Comparison of ENCODE assay signal across 9 mouse cellular contexts in genomic region chr17:83322621-83323335, GRCm38 (mm10). TPM values are rescaled to one million over a fixed set of nuclear protein-coding genes. Genes with fewer than 3 reads are reported as not detected.
DNase-seq lines count a peak whose midpoint lies in the region; ATAC-seq and TF ChIP-seq lines count a peak whose summit lies in the region.
"Had no signal": no experiment of that assay in that cellular context is flagged by ENCODE, and none has a peak within 500 bp of the region (broad histone marks: within the 10 kb centered on the region; RNA-seq: fewer than 3 reads in every experiment).

No protein-coding gene starts in this region.

- peak overlapping the region; percentile 36 for H3K4me3 ChIP-seq in forebrain, embryonic 16.5 days (replicated peaks; ENCODE audit: low read length)
- peak overlapping the region; percentile 19 for H3K4me3 ChIP-seq in lung, embryonic 14.5 days (ENCODE audit: low read depth, low read length)

- no peak for TF ChIP-seq CTCF in lung, embryonic 14.5 days (IDR thresholded peaks at IDR 0.05; ENCODE audit: low read depth)

- H3K27ac ChIP-seq in forebrain, embryonic 16.5 days (ENCODE audit: low read length): peak overlapping the region; percentile 61
- peak overlapping the region; percentile 90 for H3K27ac ChIP-seq in lung, embryonic 14.5 days (ENCODE audit: low read depth)

- H3K4me2 ChIP-seq in forebrain, embryonic 16.5 days (ENCODE audit: low read length): peak overlapping the region; percentile 64
- peak overlapping the region; percentile 59 for H3K4me2 ChIP-seq in lung, embryonic 14.5 days

- DNase-seq in ES-CJ7 (ENCODE audit: low read depth, low spot score): peak; percentile 11
- peak; percentile 22 to 27 for DNase-seq in cerebellum, adult 18-20 months
- DNase-seq in heart, postnatal 36 days: peak; percentile 60 to 64
- peak; percentile 23 to 45 for DNase-seq in layer of hippocampus, adult 8-10 months (ENCODE audit: low spot score in 2 of 2)
- peak; percentile 74 for DNase-seq in lung, embryonic 14.5 days
- DNase-seq in ovary, postnatal 14 days (ENCODE audit: low spot score): peak; percentile 46
- no peak for DNase-seq in thymus, postnatal 10 days (ENCODE audit: low spot score in 2 of 2)

- intact Hi-C loops in heart, postnatal 36 days (cut with DNase I): loop anchor here (5.0 kb wide), 2 partner anchors 35 to 45 kb away; no protein-coding TSS in a partner anchor

- 10% methylated on average over 25 of the region's 25 CpGs for WGBS in forebrain, embryonic 16.5 days
- WGBS in lung, embryonic 14.5 days: 6% methylated on average over 25 of the region's 25 CpGs

- H3K9ac ChIP-seq in forebrain, embryonic 16.5 days (replicated peaks; ENCODE audit: low read depth, low read length): peak overlapping the region; percentile 56
- H3K9ac ChIP-seq in lung, embryonic 14.5 days: peak overlapping the region; percentile 36

- H3K27me3 ChIP-seq in forebrain, embryonic 16.5 days (replicated peaks; ENCODE audit: control insufficient read depth, insufficient read depth, low read length): no peaks in the 10 kb centered on the region
- H3K27me3 ChIP-seq in lung, embryonic 14.5 days (ENCODE audit: insufficient read depth, low read length): no peaks in the 10 kb centered on the region
- H3K27me3 ChIP-seq: Patski had no signal

- ATAC-seq in forebrain, embryonic 16.5 days: peak; percentile 77
- ATAC-seq in lung, embryonic 14.5 days (ENCODE audit: insufficient read depth): peak; percentile 76

- no peaks in the 10 kb centered on the region for H3K9me3 ChIP-seq in forebrain, embryonic 16.5 days (ENCODE audit: control insufficient read depth, low read length)
- no peaks in the 10 kb centered on the region for H3K9me3 ChIP-seq in lung, embryonic 14.5 days (ENCODE audit: low read depth, low read length)

- no peaks in the 10 kb centered on the region for H3K36me3 ChIP-seq in forebrain, embryonic 16.5 days (ENCODE audit: control insufficient read depth, insufficient read depth)
- no peaks in the 10 kb centered on the region for H3K36me3 ChIP-seq in lung, embryonic 14.5 days (ENCODE audit: insufficient read depth)

- peaks cover 13% of the 10 kb centered on the region for H3K4me1 ChIP-seq in forebrain, embryonic 16.5 days (replicated peaks; ENCODE audit: control insufficient read depth, insufficient read depth, low read length)
- H3K4me1 ChIP-seq in lung, embryonic 14.5 days (ENCODE audit: insufficient read depth): peaks cover 17% of the 10 kb centered on the region

RNA-seq across cellular contexts. Expression of gene Eml4, which starts 28.0 kb away (rescaled TPM):
- 31.7 and 33.9 TPM in 2 replicates for polyA plus RNA-seq in forebrain, embryonic 16.5 days (2015; fragmentation: Nextera tagmentation; extraction: Ambion mirVana)
- 1 to 10 TPM; 4.3 to 4.6 TPM for total RNA-seq in heart, postnatal 36 days (2021)
- 10 to 100 TPM; 23.7 to 25.6 (median 24.3) TPM for total RNA-seq in layer of hippocampus, adult 8-10 months (2022)
- polyA plus RNA-seq in lung, embryonic 14.5 days (2014; fragmentation: Nextera tagmentation; extraction: Ambion mirVana): 51.4 and 55.3 TPM in 2 replicates

Comparison
In these comparisons a context has a peak if more than half of its experiments do, and no peak if none do; other contexts are left out.
1. DNase-seq: peak in ES-CJ7 (single experiment), cerebellum, adult 18-20 months (2 of 2), heart, postnatal 36 days (2 of 2), layer of hippocampus, adult 8-10 months (2 of 2), lung, embryonic 14.5 days (single experiment) and ovary, postnatal 14 days (single experiment); none in thymus, postnatal 10 days (0 of 2).
2. RNA of gene Eml4, which starts 28.0 kb away (total RNA-seq): 23.7 to 25.6 TPM in layer of hippocampus, adult 8-10 months; 4.3 to 4.6 TPM in heart, postnatal 36 days; every median in the first group is over 4 times any median in the second.